Comparison of ENCODE assay signal across 8 mouse cellular contexts in the genomic region with DNA sequence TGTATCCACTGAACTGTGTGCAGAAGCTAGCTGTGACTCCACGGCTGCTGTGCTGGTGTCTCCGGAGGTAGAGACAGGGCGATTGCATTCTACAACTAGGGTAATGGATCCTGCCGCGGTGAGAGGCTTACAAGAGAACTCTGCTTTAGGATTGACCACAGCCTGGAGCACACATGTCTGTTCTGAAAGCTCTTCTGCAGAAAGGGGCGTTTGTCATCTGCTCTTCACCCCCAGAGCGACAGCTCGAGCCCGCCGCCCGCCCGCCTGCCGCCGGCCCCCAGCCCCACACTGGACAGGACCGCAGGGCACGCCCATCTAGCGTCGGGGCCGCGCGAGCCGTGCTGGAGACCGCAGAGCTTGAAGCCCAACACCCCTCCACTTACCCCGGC. TPM values are rescaled to one million over a fixed set of nuclear protein-coding genes. Genes with fewer than 3 reads are reported as not detected.
A peak's percentile ranks its signal among the peaks of the same experiment; 100 is the strongest.
DNase-seq lines count a peak whose midpoint lies in the region; ATAC-seq and TF ChIP-seq lines count a peak whose summit lies in the region.

No protein-coding gene starts in this region.

- H3K9me3 ChIP-seq in embryonic facial prominence, embryonic 12.5 days: no peaks in the 10 kb centered on the region
- H3K9me3 ChIP-seq in intestine, embryonic 15.5 days: no peaks in the 10 kb centered on the region
- H3K9me3 ChIP-seq in neural tube, embryonic 13.5 days: no peaks in the 10 kb centered on the region

- H3K36me3 ChIP-seq in embryonic facial prominence, embryonic 12.5 days: no peaks in the 10 kb centered on the region
- no peaks in the 10 kb centered on the region for H3K36me3 ChIP-seq in intestine, embryonic 15.5 days
- H3K36me3 ChIP-seq in neural tube, embryonic 13.5 days: no peaks in the 10 kb centered on the region

- no peaks in the 10 kb centered on the region for H3K27me3 ChIP-seq in embryonic facial prominence, embryonic 12.5 days
- H3K27me3 ChIP-seq in intestine, embryonic 15.5 days (replicated peaks): no peaks in the 10 kb centered on the region
- H3K27me3 ChIP-seq in neural tube, embryonic 13.5 days: no peaks in the 10 kb centered on the region

- peak overlapping the region; percentile 97 for H3K4me3 ChIP-seq in left cerebral cortex, adult 2 months
- peak overlapping the region; percentile 81 for H3K4me3 ChIP-seq in embryonic facial prominence, embryonic 12.5 days
- H3K4me3 ChIP-seq in intestine, embryonic 15.5 days (replicated peaks): peak overlapping the region; percentile 73
- H3K4me3 ChIP-seq in neural tube, embryonic 13.5 days: peak overlapping the region; percentile 90

- TF ChIP-seq CTCF in left cerebral cortex, adult 2 months (IDR thresholded peaks at IDR 0.05): no peak

- no peak for DNase-seq in left cerebral cortex, adult 2 months (ENCODE audit: extremely low spot score in 1 of 2, low spot score in 2 of 2)
- no peak for DNase-seq in left cerebral cortex, postnatal 36 days (ENCODE audit: low spot score in 2 of 2)
- no peak for DNase-seq in ovary, postnatal 14 days (ENCODE audit: low spot score)
- DNase-seq in T-cell, adult 2 months (ENCODE audit: low spot score): no peak
- no peak for DNase-seq in left cerebral cortex, postnatal 4 days

- ATAC-seq in embryonic facial prominence, embryonic 12.5 days (ENCODE audit: insufficient number of reproducible peaks, insufficient read depth, low FRiP score, low TSS enrichment): peak; percentile 68
- ATAC-seq in intestine, embryonic 15.5 days: peak; percentile 76
- ATAC-seq in neural tube, embryonic 13.5 days (ENCODE audit: low read depth): peak; percentile 73

- H3K9ac ChIP-seq in embryonic facial prominence, embryonic 12.5 days: peak overlapping the region; percentile 79
- peak overlapping the region; percentile 70 for H3K9ac ChIP-seq in intestine, embryonic 15.5 days
- H3K9ac ChIP-seq in neural tube, embryonic 13.5 days: peak overlapping the region; percentile 86

- WGBS in embryonic facial prominence, embryonic 12.5 days: under 1% methylated on average over 24 of the region's 24 CpGs
- under 1% methylated on average over 24 of the region's 24 CpGs for WGBS in intestine, embryonic 15.5 days
- WGBS in neural tube, embryonic 13.5 days: under 1% methylated on average over 24 of the region's 24 CpGs

- peak overlapping the region; percentile 97 for H3K27ac ChIP-seq in left cerebral cortex, adult 2 months
- peak overlapping the region; percentile 94 for H3K27ac ChIP-seq in embryonic facial prominence, embryonic 12.5 days
- peak overlapping the region; percentile 95 for H3K27ac ChIP-seq in intestine, embryonic 15.5 days
- peak overlapping the region; percentile 95 for H3K27ac ChIP-seq in neural tube, embryonic 13.5 days (replicated peaks)

- intact Hi-C loops in left cerebral cortex, adult 2 months (cut with DNase I): loop anchor here (1.0 to 5.0 kb wide), 4 partner anchors 43 to 198 kb away; no protein-coding TSS in a partner anchor
- intact Hi-C loops in left cerebral cortex, postnatal 36 days (cut with DNase I): loop anchor here (1.0 to 10.0 kb wide), 4 partner anchors 43 to 196 kb away; partner anchors contain the start of genes Pigp and Ttc3
- intact Hi-C loops in left cerebral cortex, postnatal 4 days (cut with DNase I): no loop called here

- H3K4me1 ChIP-seq in embryonic facial prominence, embryonic 12.5 days: peaks cover 22% of the 10 kb centered on the region
- H3K4me1 ChIP-seq in intestine, embryonic 15.5 days (replicated peaks): peaks cover 13% of the 10 kb centered on the region
- peaks cover 35% of the 10 kb centered on the region for H3K4me1 ChIP-seq in neural tube, embryonic 13.5 days (replicated peaks)

- H3K4me2 ChIP-seq in embryonic facial prominence, embryonic 12.5 days (replicated peaks): peak overlapping the region; percentile 68
- peak overlapping the region; percentile 61 for H3K4me2 ChIP-seq in intestine, embryonic 15.5 days (replicated peaks)
- peak overlapping the region; percentile 80 for H3K4me2 ChIP-seq in neural tube, embryonic 13.5 days

RNA-seq across cellular contexts. Expression of gene Vps26c, which starts 0.7 kb away (rescaled TPM):
- 10 to 100 TPM; 30.5 to 35.4 TPM for total RNA-seq in left cerebral cortex, adult 2 months (2021)
- 10 to 100 TPM; 32.0 to 35.0 TPM for total RNA-seq in left cerebral cortex, postnatal 36 days (2021)
- 51.8 and 58.7 TPM in 2 replicates for polyA plus RNA-seq in embryonic facial prominence, embryonic 12.5 days (2016; fragmentation: Nextera tagmentation; extraction: Ambion mirVana)
- polyA plus RNA-seq in intestine, embryonic 15.5 days (2015; fragmentation: Nextera tagmentation; extraction: Ambion mirVana): 61.5 and 63.1 TPM in 2 replicates
- polyA plus RNA-seq in neural tube, embryonic 13.5 days (2015; fragmentation: Nextera tagmentation; extraction: Ambion mirVana): 74.6 and 82.4 TPM in 2 replicates
- 10 to 100 TPM; 43.8 to 50.6 TPM for total RNA-seq in left cerebral cortex, postnatal 4 days (2021)

RNA-seq across cellular contexts. Expression of gene Dyrk1a, which starts 43.9 kb away (rescaled TPM):
- 10 to 100 TPM; 89.7 to 94.6 TPM for total RNA-seq in left cerebral cortex, adult 2 months (2021)
- total RNA-seq in left cerebral cortex, postnatal 36 days (2021): 10 to 100 TPM; 92.3 to 97.4 TPM
- polyA plus RNA-seq in embryonic facial prominence, embryonic 12.5 days (2016; fragmentation: Nextera tagmentation; extraction: Ambion mirVana): 9.0 and 10.3 TPM in 2 replicates
- 8.1 and 8.7 TPM in 2 replicates for polyA plus RNA-seq in intestine, embryonic 15.5 days (2015; fragmentation: Nextera tagmentation; extraction: Ambion mirVana)
- polyA plus RNA-seq in neural tube, embryonic 13.5 days (2015; fragmentation: Nextera tagmentation; extraction: Ambion mirVana): 9.5 and 10.3 TPM in 2 replicates
- total RNA-seq in left cerebral cortex, postnatal 4 days (2021): 100 to 1,000 TPM; 121 to 124 TPM
